Mouse (Mus musculus) yolk sac, embryonic 10.5 days (tissue): Measurements from ENCODE around the gene Tmcc2.
A peak's percentile ranks its signal among the peaks of the same experiment; 100 is the strongest.

Source experiments
- DNase-seq: peaks from one replicate; pipeline ENCODE4 v3.0.0-alpha.2; 2017; ENCODE audit warnings: low spot score

Tmcc2 gene

DNA sequence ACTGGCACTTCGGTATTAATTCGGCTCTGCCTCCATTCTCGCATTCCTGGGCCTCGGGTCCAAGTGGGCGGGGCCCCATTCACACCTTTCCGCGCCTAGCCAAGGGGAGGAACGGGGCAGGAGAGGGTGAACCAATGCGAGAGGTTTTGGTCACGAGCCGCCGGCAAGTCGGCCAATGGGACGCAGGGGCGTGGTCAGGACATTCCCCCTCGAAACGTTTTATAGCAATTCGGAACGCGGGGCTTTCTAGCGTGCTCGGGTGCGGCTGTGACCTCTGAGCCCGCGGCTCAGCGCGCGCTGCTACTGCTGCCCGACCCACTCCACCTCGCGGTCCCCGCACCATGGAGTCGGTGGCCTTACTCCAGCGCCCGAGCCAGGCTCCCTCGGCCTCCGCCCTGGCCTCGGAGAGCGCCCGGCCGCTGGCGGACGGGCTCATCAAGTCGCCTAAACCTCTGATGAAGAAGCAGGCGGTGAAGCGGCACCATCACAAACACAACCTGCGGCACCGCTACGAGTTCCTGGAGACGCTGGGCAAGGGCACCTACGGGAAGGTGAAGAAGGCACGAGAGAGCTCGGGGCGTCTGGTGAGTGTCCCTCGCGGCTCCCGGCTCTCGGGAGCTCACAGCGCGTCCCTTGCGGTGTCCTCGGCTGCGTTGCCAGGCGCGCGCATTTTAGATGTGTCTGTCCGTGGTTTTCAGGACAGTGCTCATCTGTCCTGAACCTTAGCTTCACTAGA, 75.0 kb downstream of the Tmcc2 start, which contains the start of gene Nuak2:
Gene Nuak2, plus strand, starts transcription at position 238 of the 736 bp plus-strand sequence.
- peak; percentile 91 for DNase-seq

DNA sequence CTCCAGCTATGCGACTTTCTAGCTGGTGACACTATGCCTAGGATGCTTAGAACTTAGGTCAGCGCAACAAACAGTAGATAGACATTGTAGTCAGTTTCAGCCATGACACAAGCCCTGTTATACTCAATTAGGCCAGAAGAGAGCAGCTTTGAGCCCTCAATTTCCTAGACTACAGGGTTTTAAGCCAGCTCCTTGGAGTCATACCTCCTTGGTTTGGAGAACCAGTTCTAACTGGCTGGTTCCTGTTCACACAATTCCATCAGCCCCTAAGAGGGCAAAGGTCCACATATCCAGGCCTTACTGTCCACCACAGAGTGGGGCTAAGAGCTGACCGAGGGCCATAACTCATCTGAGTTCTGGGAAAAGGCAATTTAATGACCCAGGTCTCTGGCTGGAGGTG, 78.4 kb downstream of the Tmcc2 start:
- peak; percentile 79 for DNase-seq

DNA sequence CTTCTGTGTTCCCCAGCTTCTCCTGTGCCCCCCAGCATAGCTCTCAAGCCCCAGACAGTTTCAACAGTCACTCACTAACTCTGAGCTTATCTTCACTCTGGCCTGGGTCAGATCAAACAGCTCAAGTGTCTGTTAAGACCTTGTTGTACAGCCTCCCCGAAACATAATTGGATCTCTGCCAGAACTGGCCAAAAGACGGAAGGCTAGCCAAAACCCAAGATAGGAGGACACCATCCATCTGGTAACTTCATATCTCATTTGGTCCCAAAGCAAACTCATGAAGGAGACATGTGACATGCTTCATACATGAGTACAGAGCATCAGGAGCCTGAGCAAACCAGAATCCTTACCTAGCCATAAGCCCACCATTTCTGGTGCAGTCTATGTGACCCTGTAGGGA, 79.0 kb downstream of the Tmcc2 start:
- DNase-seq, result no peak

DNA sequence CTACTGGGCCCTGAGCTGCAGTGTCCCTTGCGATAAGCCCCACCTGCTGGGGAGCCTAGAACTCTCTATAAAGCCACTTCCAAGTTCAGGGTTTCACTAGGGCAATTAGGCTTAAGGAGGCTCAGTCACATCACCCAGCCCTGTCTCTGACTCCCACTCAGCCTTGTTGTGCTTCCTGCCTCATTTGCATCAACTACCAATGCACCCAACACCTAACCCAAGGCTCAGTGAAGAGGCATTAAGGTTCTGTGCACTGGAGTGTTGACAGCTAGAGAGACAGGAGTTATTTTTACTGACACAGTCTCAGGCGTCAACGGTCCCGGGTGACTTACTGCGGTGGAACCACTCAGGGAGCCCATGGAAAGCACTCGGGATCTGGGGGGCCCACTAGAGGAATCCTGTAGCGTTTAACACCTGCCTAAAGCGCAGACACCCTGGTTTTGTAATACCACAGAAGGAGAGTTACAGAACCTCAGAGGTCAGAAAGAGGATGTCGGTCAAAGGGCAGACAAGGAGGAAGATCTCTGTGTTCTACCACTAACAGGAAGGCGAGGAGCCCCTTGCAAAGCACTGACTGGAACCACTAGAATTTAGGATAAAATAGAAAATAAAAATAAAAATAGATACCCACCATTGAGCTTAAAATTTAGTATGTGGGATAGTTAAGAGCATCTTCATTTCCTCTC, 79.8 kb downstream of the Tmcc2 start:
- DNase-seq, result no peak

DNA sequence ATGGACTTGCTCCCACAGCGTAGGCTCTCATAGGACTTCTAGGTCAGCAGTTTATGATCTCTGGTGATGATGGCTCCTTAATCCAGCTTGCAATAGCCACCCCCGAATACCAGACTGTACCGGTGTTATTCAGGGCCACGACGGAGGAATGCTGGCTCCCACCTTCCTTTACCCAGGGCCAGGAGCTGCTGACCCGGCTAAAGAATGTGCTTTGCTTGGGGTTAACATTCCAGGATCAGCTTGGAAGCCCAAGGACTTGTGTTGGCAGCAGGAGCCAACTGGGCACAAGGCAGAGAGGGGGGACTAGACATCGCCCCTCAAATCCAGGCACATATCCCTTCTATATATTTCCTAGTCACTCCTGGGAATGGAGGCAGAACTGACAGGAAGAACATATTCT, 80.3 kb downstream of the Tmcc2 start:
- no peak for DNase-seq

DNA sequence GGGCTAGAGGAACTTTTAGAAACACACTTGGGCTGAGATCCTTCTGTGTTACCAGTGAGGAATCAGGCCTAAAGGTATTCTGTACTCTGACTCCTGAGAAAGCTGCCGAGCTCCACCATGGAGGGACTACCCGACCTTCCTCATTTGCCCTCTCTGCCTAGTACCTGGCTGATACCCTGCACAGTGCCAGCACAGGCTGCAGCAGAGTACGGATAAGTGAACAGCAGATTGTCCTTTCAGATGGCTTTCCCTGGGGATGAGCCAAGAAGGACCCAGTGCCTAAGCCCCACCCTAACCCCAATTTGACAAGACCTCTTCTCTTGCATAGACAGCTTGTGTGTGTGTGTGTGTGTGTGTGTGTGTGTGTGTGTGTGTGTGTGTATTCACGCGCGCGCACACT, 82.4 kb downstream of the Tmcc2 start:
- no peak for DNase-seq

DNA sequence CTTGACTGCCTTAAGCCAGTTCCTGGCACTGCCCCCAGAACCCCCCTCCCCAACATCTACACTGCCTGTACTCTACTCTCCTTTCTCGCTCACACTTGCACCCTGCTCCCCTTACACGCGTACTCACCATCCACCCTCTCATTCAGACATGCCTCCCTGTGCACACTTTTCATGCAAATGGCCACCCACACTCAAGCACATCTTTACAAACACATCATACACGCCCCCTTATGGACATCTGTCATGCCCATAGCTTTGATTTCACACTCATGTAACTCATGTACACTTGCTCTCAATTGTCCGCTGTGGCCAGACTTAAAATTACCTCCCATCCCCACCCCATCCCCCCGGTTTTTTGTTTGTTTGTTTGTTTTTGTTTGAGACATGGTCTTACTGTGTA, 83.1 kb downstream of the Tmcc2 start:
- DNase-seq, result no peak

DNA sequence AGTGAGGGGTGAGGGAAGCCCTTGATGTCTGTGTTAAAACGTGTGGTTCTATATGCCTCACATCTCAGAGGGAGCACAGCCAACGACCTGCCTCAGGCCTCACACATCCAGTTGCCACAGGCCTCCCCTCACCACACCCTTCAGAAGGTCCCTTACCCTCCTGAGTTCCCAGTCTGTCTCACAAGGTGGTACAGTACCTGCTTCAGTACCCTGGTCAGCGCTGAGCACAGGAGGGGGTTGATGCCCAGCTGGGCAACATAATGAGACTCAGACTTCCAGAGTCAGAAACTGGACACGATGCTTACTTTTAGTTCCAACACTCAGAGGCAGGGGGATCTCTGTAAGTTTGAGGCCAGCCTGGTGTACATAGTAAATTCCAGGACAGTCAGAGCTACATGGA, 84.3 kb downstream of the Tmcc2 start:
- DNase-seq, result no peak
